Mouse (Mus musculus) kidney, postnatal 0 days (tissue): ENCODE results near the gene Limk1. TPM values are rescaled to one million over a fixed set of nuclear protein-coding genes. Genes with fewer than 3 reads are reported as not detected.

Source experiments
- ATAC-seq: fragments of 200-750 bp; cut with Nextera tagmentation; replicated peaks from 2 replicates; pipeline ENCODE4 v1.8.0; 2017; ENCODE audit warnings: low read depth, moderate number of reproducible peaks, moderate TSS enrichment, moderate library complexity; ENCODE audit not compliant: low FRiP score
- DNase-seq: peaks from one replicate; pipeline ENCODE4 v3.0.0-alpha.2; 2016; ENCODE audit warnings: low spot score
- H3K27ac ChIP-seq: fragments of 300-500 bp; sonication (generic); 2 replicates; pipeline ENCODE4 v1.5.1; 2014; ENCODE audit warnings: mild to moderate bottlenecking
- H3K27me3 ChIP-seq: fragments of 300-500 bp; sonication (generic); 2 replicates; pipeline ENCODE4 v1.6.1; 2014; ENCODE audit warnings: low read length, mixed read lengths; ENCODE audit not compliant: insufficient read depth
- H3K36me3 ChIP-seq: fragments of 300-500 bp; sonication (generic); 2 replicates; pipeline ENCODE4 v1.6.1; 2014; ENCODE audit warnings: low read length, mixed read lengths; ENCODE audit not compliant: insufficient read depth
- H3K4me1 ChIP-seq: fragments of 300-500 bp; sonication (generic); replicated peaks from 2 replicates; pipeline ENCODE4 v1.6.1; 2014; ENCODE audit warnings: antibody characterized with exemption, low read length, mixed read lengths; ENCODE audit not compliant: insufficient read depth
- H3K4me2 ChIP-seq: fragments of 300-500 bp; sonication (generic); 2 replicates; pipeline ENCODE4 v1.6.1; 2014; ENCODE audit warnings: mild to moderate bottlenecking, low read length, moderate library complexity, mixed read lengths
- H3K4me3 ChIP-seq: fragments of 300-500 bp; sonication (generic); replicated peaks from 2 replicates; pipeline ENCODE4 v1.5.1; 2014; ENCODE audit warnings: low read depth, low read length
- H3K9ac ChIP-seq: fragments of 300-500 bp; sonication (generic); 2 replicates; pipeline ENCODE4 v1.6.1; 2014; ENCODE audit warnings: low read depth, low read length
- H3K9me3 ChIP-seq: fragments of 300-500 bp; sonication (generic); replicated peaks from 2 replicates; pipeline ENCODE4 v1.6.1; 2016; ENCODE audit warnings: low read length, inconsistent platforms, mixed read lengths
- CTCF ChIP-seq: IDR thresholded peaks from 2 replicates; pipeline ENCODE4 v1.5.1; 2016; ENCODE audit warnings: antibody characterized with exemption, low read depth, mild to moderate bottlenecking, moderate library complexity
- polyA plus RNA-seq: library from polyadenylated mRNA; unstranded; fragments of >200 nt; fragmentation: Nextera tagmentation; extraction: Ambion mirVana; gene quantifications from 2 replicates; pipeline ENCODE4 v1.2.1, GENCODE M21; 2015

The Limk1 gene
- polyA plus RNA-seq, 1 experiment from 2014 or later, result 3.4 TPM

DNA sequence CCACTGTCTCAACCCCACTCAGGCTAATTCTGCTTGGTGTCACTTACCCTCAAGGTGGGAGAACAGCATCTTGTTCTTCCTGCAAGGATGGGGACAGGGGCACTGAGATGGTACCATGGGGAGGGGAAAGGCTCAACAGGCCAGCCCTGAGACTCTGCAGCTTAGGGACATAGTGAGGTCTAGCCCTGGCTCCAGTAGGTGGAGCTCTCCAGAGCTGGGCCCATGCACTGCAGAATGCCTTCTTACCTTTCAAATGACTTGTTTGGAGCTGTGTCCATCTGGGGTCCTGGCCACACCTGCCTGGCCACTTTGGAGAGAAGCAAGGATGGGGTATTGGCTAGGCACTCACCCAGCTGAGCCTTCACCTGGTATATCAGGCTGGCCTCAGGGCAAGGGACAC lies 82.1 kb downstream of the Limk1 start:
- no peak overlapping the region for H3K4me2 ChIP-seq
- no peaks in the 10 kb centered on the region for H3K4me1 ChIP-seq
- no peak overlapping the region for H3K4me3 ChIP-seq
- peak; percentile 30; the same call in 1 of the 2 replicates for TF ChIP-seq CTCF
- H3K9me3 ChIP-seq, result no peaks in the 10 kb centered on the region
- no peak for DNase-seq
- no peak overlapping the region for H3K9ac ChIP-seq
- no peaks in the 10 kb centered on the region for H3K27me3 ChIP-seq
- no peak overlapping the region for H3K27ac ChIP-seq
- ATAC-seq, result no peak
- no peaks in the 10 kb centered on the region for H3K36me3 ChIP-seq

Other genes with a start within 250 kb of the Limk1 start
- gene Gtf2ird1, start 231.9 kb downstream of the Limk1 start, polyA plus RNA-seq, result 46.7 and 49.8 TPM in 2 replicates
- 3.3 TPM in 2 replicates for gene Clip2, start 136.2 kb downstream of the Limk1 start, polyA plus RNA-seq
- 0.23 and 0.32 TPM in 2 replicates for gene Syna, start 128.4 kb downstream of the Limk1 start, polyA plus RNA-seq
- gene Rfc2, start 107.2 kb downstream of the Limk1 start, polyA plus RNA-seq, result 155 and 188 TPM in 2 replicates
- gene Lat2, start 73.6 kb downstream of the Limk1 start, polyA plus RNA-seq, result 0.45 and 0.93 TPM in 2 replicates
- 327 and 365 TPM in 2 replicates for gene Eif4h, start 49.1 kb downstream of the Limk1 start, polyA plus RNA-seq
- 77.7 and 78.9 TPM in 2 replicates for gene Eln, start 58.7 kb upstream of the Limk1 start, polyA plus RNA-seq
- gene Tmem270, start 218.1 kb upstream of the Limk1 start, polyA plus RNA-seq, result not detected in 2 replicates
- 0.14 TPM in 1 of 2 replicates, not detected in the other for gene Cldn13, start 226.9 kb upstream of the Limk1 start, polyA plus RNA-seq
- 41.5 and 43.4 TPM in 2 replicates for gene Mettl27, start 243.8 kb upstream of the Limk1 start, polyA plus RNA-seq